Mouse (Mus musculus): ENCODE measurements around the gene Il27ra. TPM values are rescaled to one million over a fixed set of nuclear protein-coding genes. Genes with fewer than 3 reads are reported as not detected.
A peak's percentile ranks its signal among the peaks of the same experiment; 100 is the strongest.

Gene Il27ra
- polyA plus RNA-seq, 1 experiment from 2014 or later = 0.23 TPM

DNA sequence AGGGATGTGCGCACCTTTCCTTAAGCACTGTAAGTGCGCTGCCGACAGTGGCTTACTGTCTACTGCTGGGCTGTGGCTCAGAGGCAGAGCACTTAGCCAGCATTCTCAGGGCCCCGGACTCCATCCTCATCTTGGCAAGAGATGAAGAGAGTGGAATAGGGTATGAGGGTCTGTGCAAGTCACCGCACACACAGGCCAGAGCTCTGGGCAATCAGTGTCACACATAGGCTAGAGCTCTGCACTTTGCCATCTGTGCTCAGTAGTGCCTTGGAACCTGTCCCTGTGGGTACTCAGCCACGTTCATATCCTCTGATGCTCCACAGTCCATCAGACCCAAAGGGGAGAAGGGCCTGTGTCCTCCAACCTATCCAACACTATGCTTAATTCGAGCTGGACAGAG is 60.9 kb downstream of the Il27ra start:
- WGBS = 95% methylated on average over 7 of the region's 7 CpGs
- H3K4me2 ChIP-seq = no peak overlapping the region
- H3K4me3 ChIP-seq = no peak overlapping the region
- no peak overlapping the region for H3K27ac ChIP-seq
- H3K9ac ChIP-seq = no peak overlapping the region
- peaks cover 63% of the 10 kb centered on the region for H3K36me3 ChIP-seq (ENCODE audit: poor library complexity, severe bottlenecking)
- H3K4me1 ChIP-seq = peaks cover 21% of the 10 kb centered on the region
- no peaks in the 10 kb centered on the region for H3K27me3 ChIP-seq
- H3K9me3 ChIP-seq (replicated peaks) = no peaks in the 10 kb centered on the region; the same call in 1 of the 2 replicates
- ATAC-seq = no peak

DNA sequence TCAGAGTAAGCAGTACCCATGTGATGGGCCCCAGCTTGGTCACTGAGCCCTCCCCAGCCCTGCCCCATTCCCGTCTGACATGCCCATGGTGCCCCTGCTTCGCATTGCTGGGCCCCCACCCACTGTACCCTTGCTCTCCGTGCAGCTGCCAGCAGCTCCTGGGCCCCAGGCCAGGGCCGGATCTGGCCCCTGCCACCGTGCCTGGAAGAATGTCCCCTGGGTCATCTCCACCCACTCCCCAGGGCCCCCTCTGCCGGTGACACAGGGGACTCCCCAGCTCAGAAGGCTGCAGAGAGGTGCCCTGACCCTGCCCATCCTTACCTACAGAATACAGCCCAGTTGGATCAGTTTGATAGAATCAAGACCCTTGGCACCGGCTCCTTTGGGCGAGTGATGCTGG is 61.5 kb downstream of the Il27ra start:
- no peak overlapping the region for H3K9ac ChIP-seq
- H3K4me1 ChIP-seq = peaks cover 24% of the 10 kb centered on the region
- peaks cover 56% of the 10 kb centered on the region for H3K36me3 ChIP-seq (ENCODE audit: poor library complexity, severe bottlenecking)
- H3K4me3 ChIP-seq = no peak overlapping the region
- no peak overlapping the region for H3K27ac ChIP-seq
- H3K4me2 ChIP-seq = no peak overlapping the region
- no peaks in the 10 kb centered on the region for H3K27me3 ChIP-seq
- no peaks in the 10 kb centered on the region; the same call in 1 of the 2 replicates for H3K9me3 ChIP-seq (replicated peaks)
- no peak for ATAC-seq
- WGBS = 90% methylated on average over 8 of the region's 8 CpGs

MicroRNA genes within 50 kb of the gene (microRNA counts, 519-probe panel; counts per million panel counts)
- microRNA mmu-miR-1199 (177 counts per million, percentile 53 among the panel's probes with 10 or more counts), microRNA mmu-miR-709 (1,391 counts per million, percentile 55 among the panel's probes with 10 or more counts)

Small RNA genes lying within 50 kb of the gene (microRNA-seq; reads per million reads assigned to microRNA genes)
- not detected for gene Mir1199
- gene Mir709 = not detected
- 1.6 reads per million for gene Mir8111

Other genes with a start within 250 kb of the Il27ra start
- gene Adgrl1, start 142.5 kb downstream of the Il27ra start, polyA plus RNA-seq (2015; fragmentation: Nextera tagmentation; extraction: Ambion mirVana) = 32.8 and 38.5 TPM in 2 replicates
- gene Gm10644, start 87.4 kb downstream of the Il27ra start, polyA plus RNA-seq (2015; fragmentation: Nextera tagmentation; extraction: Ambion mirVana) = 0.67 and 0.98 TPM in 2 replicates
- 44.0 and 44.9 TPM in 2 replicates for gene Asf1b, start 87.1 kb downstream of the Il27ra start, polyA plus RNA-seq (2015; fragmentation: Nextera tagmentation; extraction: Ambion mirVana)
- 146 and 148 TPM in 2 replicates for gene Prkaca, start 69.6 kb downstream of the Il27ra start, polyA plus RNA-seq (2015; fragmentation: Nextera tagmentation; extraction: Ambion mirVana)
- 9.5 and 10.2 TPM in 2 replicates for gene Samd1, start 44.9 kb downstream of the Il27ra start, polyA plus RNA-seq (2015; fragmentation: Nextera tagmentation; extraction: Ambion mirVana)
- gene 1700067K01Rik, start 41.1 kb downstream of the Il27ra start, polyA plus RNA-seq (2015; fragmentation: Nextera tagmentation; extraction: Ambion mirVana) = 1.00 and 1.2 TPM in 2 replicates
- 0.37 TPM in 1 of 2 replicates, not detected in the other for gene 2210011C24Rik, start 30.4 kb downstream of the Il27ra start, polyA plus RNA-seq (2015; fragmentation: Nextera tagmentation; extraction: Ambion mirVana)
- gene Palm3, start 21.1 kb downstream of the Il27ra start, polyA plus RNA-seq (2015; fragmentation: Nextera tagmentation; extraction: Ambion mirVana) = 1.9 and 2.1 TPM in 2 replicates
- gene Rln3, start 2.4 kb upstream of the Il27ra start, polyA plus RNA-seq (2015; fragmentation: Nextera tagmentation; extraction: Ambion mirVana) = not detected in 2 replicates
- gene Gm10643, start 22.5 kb upstream of the Il27ra start, polyA plus RNA-seq (2015; fragmentation: Nextera tagmentation; extraction: Ambion mirVana) = 1.1 and 1.5 TPM in 2 replicates
- 6.7 and 8.3 TPM in 2 replicates for gene Rfx1, start 24.2 kb upstream of the Il27ra start, polyA plus RNA-seq (2015; fragmentation: Nextera tagmentation; extraction: Ambion mirVana)
- 17.0 and 19.2 TPM in 2 replicates for gene Dcaf15, start 62.2 kb upstream of the Il27ra start, polyA plus RNA-seq (2015; fragmentation: Nextera tagmentation; extraction: Ambion mirVana)
- gene Podnl1, start 83.4 kb upstream of the Il27ra start, polyA plus RNA-seq (2015; fragmentation: Nextera tagmentation; extraction: Ambion mirVana) = 0.24 and 0.27 TPM in 2 replicates
- gene Cc2d1a, start 105.3 kb upstream of the Il27ra start, polyA plus RNA-seq (2015; fragmentation: Nextera tagmentation; extraction: Ambion mirVana) = 18.6 and 24.1 TPM in 2 replicates
- gene 4930432K21Rik, start 105.4 kb upstream of the Il27ra start, polyA plus RNA-seq (2015; fragmentation: Nextera tagmentation; extraction: Ambion mirVana) = 2.2 and 2.3 TPM in 2 replicates
- gene Nanos3, start 142.6 kb upstream of the Il27ra start, polyA plus RNA-seq (2015; fragmentation: Nextera tagmentation; extraction: Ambion mirVana) = 4.7 and 6.5 TPM in 2 replicates
- gene Zswim4, start 194.5 kb upstream of the Il27ra start, polyA plus RNA-seq (2015; fragmentation: Nextera tagmentation; extraction: Ambion mirVana) = 43.1 and 44.0 TPM in 2 replicates
- gene D8Ertd738e, start 207.1 kb upstream of the Il27ra start, polyA plus RNA-seq (2015; fragmentation: Nextera tagmentation; extraction: Ambion mirVana) = 294 and 310 TPM in 2 replicates
- 57.3 and 64.1 TPM in 2 replicates for gene Mri1, start 214.7 kb upstream of the Il27ra start, polyA plus RNA-seq (2015; fragmentation: Nextera tagmentation; extraction: Ambion mirVana)
- gene Ccdc130, start 227.8 kb upstream of the Il27ra start, polyA plus RNA-seq (2015; fragmentation: Nextera tagmentation; extraction: Ambion mirVana) = 26.8 and 28.9 TPM in 2 replicates